Mouse (Mus musculus) liver, embryonic 13.5 days (tissue): ENCODE results near the gene Rfng. TPM values are rescaled to one million over a fixed set of nuclear protein-coding genes. Genes with fewer than 3 reads are reported as not detected.
"Not testable (repeated sequence)": the region's sequence is repeated elsewhere in the genome, so short reads cannot be mapped to it uniquely, and the experiment has no call there.

ENCODE experiments used
- ATAC-seq: fragments of 200-750 bp; cut with Nextera tagmentation; 2 replicates; pipeline ENCODE4 v1.8.0; 2017; ENCODE audit warnings: low read depth, mild to moderate bottlenecking, moderate number of reproducible peaks, moderate library complexity
- DNase-seq: peaks from one replicate; pipeline ENCODE4 v3.0.0; 2022
- H3K27ac ChIP-seq: fragments of 300-500 bp; sonication (generic); 2 replicates; pipeline ENCODE4 v1.5.1; 2015; ENCODE audit warnings: moderate library complexity, mild to moderate bottlenecking, inconsistent platforms
- H3K27me3 ChIP-seq: fragments of 300-500 bp; sonication (generic); 2 replicates; pipeline ENCODE4 v1.6.1; 2015; ENCODE audit warnings: mild to moderate bottlenecking, inconsistent platforms
- H3K36me3 ChIP-seq: fragments of 300-500 bp; sonication (generic); 2 replicates; pipeline ENCODE4 v1.6.1; 2015; ENCODE audit warnings: mild to moderate bottlenecking, inconsistent platforms
- H3K4me1 ChIP-seq: fragments of 300-500 bp; sonication (generic); replicated peaks from 2 replicates; pipeline ENCODE4 v1.6.1; 2015; ENCODE audit warnings: inconsistent platforms
- H3K4me2 ChIP-seq: fragments of 300-500 bp; sonication (generic); 2 replicates; pipeline ENCODE4 v1.6.1; 2015; ENCODE audit warnings: inconsistent platforms, mild to moderate bottlenecking, moderate library complexity
- H3K4me3 ChIP-seq: fragments of 300-500 bp; sonication (generic); replicated peaks from 2 replicates; pipeline ENCODE4 v1.5.1; 2015; ENCODE audit warnings: mild to moderate bottlenecking, inconsistent platforms
- H3K9ac ChIP-seq: fragments of 300-500 bp; sonication (generic); 2 replicates; pipeline ENCODE4 v1.6.1; 2015; ENCODE audit warnings: mild to moderate bottlenecking, inconsistent platforms
- H3K9me3 ChIP-seq: fragments of 300-500 bp; sonication (generic); replicated peaks from 2 replicates; pipeline ENCODE4 v1.6.1; 2016; ENCODE audit warnings: inconsistent platforms
- WGBS: fragments of 180-500 bp; shearing (Covaris S2); methylation state at CpG from one replicate; pipeline ENCODE4 v1.1.7; 2015; ENCODE audit not compliant: insufficient replicate concordance; 5-methylcytosine and 5-hydroxymethylcytosine counted together
- polyA plus RNA-seq: library from polyadenylated mRNA; unstranded; fragments of >200 nt; fragmentation: Nextera tagmentation; extraction: Ambion mirVana; gene quantifications from 2 replicates; pipeline ENCODE4 v1.2.1, GENCODE M21; 2015

The Rfng gene
- 11.2 and 15.4 TPM in 2 replicates for polyA plus RNA-seq

- Histone ChIP-seq H3K27ac (peak within 1 kb of the TSS; percentile 84), H3K9me3 (no peaks in the 10 kb centered on the region), H3K4me2 (peak within 1 kb of the TSS; percentile 99), H3K27me3 (no peaks in the 10 kb centered on the region; the same call in 1 of the 2 replicates), H3K36me3 (peaks cover 53% of the 10 kb centered on the region), H3K4me3 (peak within 1 kb of the TSS; percentile 92), H3K4me1 (peaks cover 37% of the 10 kb centered on the region), H3K9ac (peak within 1 kb of the TSS; percentile 96)
- ATAC-seq = peak; percentile 83
- DNase-seq = peak; percentile 78
- WGBS = under 1% methylated on average over 99 of the region's 107 CpGs
These were observed at the start of gene Rfng, which contains the start of gene Gps1 for GRCm38 (mm10) chr11:120784064-120784791. Gene Rfng, minus strand, starts transcription at chr11:120784207. Gene Gps1, plus strand, starts transcription at chr11:120784272.

GRCm38 (mm10) chr11:120832962-120833361 lies 49.0 kb upstream of the Rfng start:
- WGBS = 41% methylated on average over 5 of the region's 5 CpGs
- DNase-seq (peak; percentile 29), ATAC-seq (peak; percentile 56)
- H3K4me2 ChIP-seq, H3K27me3 ChIP-seq, H3K9ac ChIP-seq, H3K27ac ChIP-seq, H3K36me3 ChIP-seq, H3K9me3 ChIP-seq, H3K4me3 ChIP-seq: not testable (repeated sequence)
- peaks cover 21% of the 10 kb centered on the region for H3K4me1 ChIP-seq

GRCm38 (mm10) chr11:120831659-120832440 lies 47.8 kb upstream of the Rfng start:
- Histone ChIP-seq H3K27me3 (no peaks in the 10 kb centered on the region), H3K9ac (no peak overlapping the region), H3K4me2 (no peak overlapping the region), H3K27ac (no peak overlapping the region), H3K4me3 (no peak overlapping the region), H3K9me3 (no peaks in the 10 kb centered on the region), H3K36me3 (no peaks in the 10 kb centered on the region), H3K4me1 (peaks cover 21% of the 10 kb centered on the region)
- DNase-seq = no peak
- WGBS = 71% methylated on average over 3 of the region's 3 CpGs
- ATAC-seq = no peak

- Histone ChIP-seq H3K4me1 (peaks cover 28% of the 10 kb centered on the region), H3K9me3 (no peaks in the 10 kb centered on the region), H3K27me3 (no peaks in the 10 kb centered on the region), H3K4me3 (no peak overlapping the region), H3K4me2 (no peak overlapping the region), H3K9ac (no peak overlapping the region), H3K27ac (no peak overlapping the region), H3K36me3 (no peaks in the 10 kb centered on the region)
- ATAC-seq (no peak), DNase-seq (no peak)
- WGBS = 75% methylated on average over 12 of the region's 12 CpGs
These were observed 46.7 kb upstream of the Rfng start for GRCm38 (mm10) chr11:120830686-120831085.

- ATAC-seq (no peak), DNase-seq (no peak)
- no peaks in the 10 kb centered on the region for H3K9me3 ChIP-seq
- H3K9ac ChIP-seq = no peak overlapping the region
- no peak overlapping the region for H3K27ac ChIP-seq
- WGBS = 74% methylated on average over 10 of the region's 10 CpGs
- no peak overlapping the region for H3K4me2 ChIP-seq
- no peaks in the 10 kb centered on the region for H3K36me3 ChIP-seq
- H3K4me3 ChIP-seq = no peak overlapping the region
- no peaks in the 10 kb centered on the region for H3K27me3 ChIP-seq
- H3K4me1 ChIP-seq = peaks cover 34% of the 10 kb centered on the region
These were observed 45.9 kb upstream of the Rfng start for GRCm38 (mm10) chr11:120829757-120830532.

- H3K9ac ChIP-seq = no peak overlapping the region
- no peak for DNase-seq
- no peaks in the 10 kb centered on the region for H3K36me3 ChIP-seq
- WGBS = 57% methylated on average over 4 of the region's 4 CpGs
- H3K4me1 ChIP-seq = peaks cover 39% of the 10 kb centered on the region
- no peak overlapping the region for H3K4me3 ChIP-seq
- no peak overlapping the region for H3K4me2 ChIP-seq
- no peak for ATAC-seq
- no peaks in the 10 kb centered on the region for H3K27me3 ChIP-seq
- no peak overlapping the region for H3K27ac ChIP-seq
- H3K9me3 ChIP-seq = no peaks in the 10 kb centered on the region
These were observed 44.4 kb upstream of the Rfng start for GRCm38 (mm10) chr11:120828416-120828815.

- Histone ChIP-seq H3K27ac (no peak overlapping the region; the same call in 1 of the 2 replicates), H3K9ac (no peak overlapping the region), H3K9me3 (no peaks in the 10 kb centered on the region), H3K27me3 (no peaks in the 10 kb centered on the region), H3K4me1 (peaks cover 46% of the 10 kb centered on the region), H3K4me2 (no peak overlapping the region), H3K4me3 (no peak overlapping the region), H3K36me3 (peaks cover 14% of the 10 kb centered on the region)
- ATAC-seq = no peak
- 80% methylated on average over 8 of the region's 8 CpGs for WGBS
- DNase-seq = no peak
These were observed 42.3 kb upstream of the Rfng start for GRCm38 (mm10) chr11:120826016-120826953.

- Histone ChIP-seq H3K27ac (peak overlapping the region; percentile 77), H3K36me3 (peaks cover 23% of the 10 kb centered on the region), H3K9me3 (no peaks in the 10 kb centered on the region), H3K4me1 (peaks cover 54% of the 10 kb centered on the region), H3K27me3 (no peaks in the 10 kb centered on the region), H3K4me2 (peak overlapping the region; percentile 98), H3K9ac (peak overlapping the region; percentile 86), H3K4me3 (peak overlapping the region; percentile 75)
- WGBS = 64% methylated on average over 4 of the region's 4 CpGs
- DNase-seq (no peak), ATAC-seq (no peak)
These were observed 41.4 kb upstream of the Rfng start for GRCm38 (mm10) chr11:120825289-120825863.

GRCm38 (mm10) chr11:120824787-120825288 lies 40.8 kb upstream of the Rfng start:
- H3K4me1 ChIP-seq = peaks cover 54% of the 10 kb centered on the region

More at GRCm38 (mm10) chr11:120824787-120825288, 40.8 kb upstream of the Rfng start:
- 1% methylated on average over 21 of the region's 21 CpGs for WGBS
- peaks cover 28% of the 10 kb centered on the region for H3K36me3 ChIP-seq
- H3K27ac ChIP-seq = peak overlapping the region; percentile 77
- H3K4me2 ChIP-seq = peak overlapping the region; percentile 98
- DNase-seq (no peak), ATAC-seq (no peak)
- H3K9me3 ChIP-seq = no peaks in the 10 kb centered on the region
- H3K4me3 ChIP-seq = peak overlapping the region; percentile 75
- H3K27me3 ChIP-seq = no peaks in the 10 kb centered on the region
- H3K9ac ChIP-seq = peak overlapping the region; percentile 86
